Mouse (Mus musculus) C2C12 (cell line): ENCODE measurements around the gene Dhh. TPM values are rescaled to one million over a fixed set of nuclear protein-coding genes. Genes with fewer than 3 reads are reported as not detected.
"Not testable (repeated sequence)": the region's sequence is repeated elsewhere in the genome, so short reads cannot be mapped to it uniquely, and the experiment has no call there.

ENCODE experiments used
- H3K27me3 ChIP-seq: one replicate; pipeline ENCODE4 v1.6.1; 2011; ENCODE audit not compliant: control insufficient read depth, insufficient read depth, insufficient read length
- H3K36me3 ChIP-seq: one replicate; pipeline ENCODE4 v1.6.1; 2011; ENCODE audit not compliant: control insufficient read depth, insufficient read depth
- H3K4me3 ChIP-seq: one replicate; pipeline ENCODE4 v1.5.1; 2011; ENCODE audit warnings: mild to moderate bottlenecking, control low read depth; ENCODE audit not compliant: poor library complexity, insufficient read depth, severe bottlenecking
- H3K79me2 ChIP-seq: one replicate; pipeline ENCODE4 v1.6.1; 2011; ENCODE audit not compliant: control insufficient read depth, insufficient read depth
- H3K79me3 ChIP-seq: one replicate; pipeline ENCODE4 v1.6.1; 2011; ENCODE audit warnings: low read depth, control low read depth
- H3ac ChIP-seq: one replicate; pipeline ENCODE3; 2011; ENCODE audit warnings: low read depth; ENCODE audit not compliant: control insufficient read depth, insufficient read length
- CEBPB ChIP-seq: IDR thresholded peaks from one replicate; pipeline ENCODE4 v1.6.1; 2011; ENCODE audit warnings: low read depth, mild to moderate bottlenecking, control low read depth, moderate library complexity
- CTCF ChIP-seq: IDR thresholded peaks from one replicate; pipeline ENCODE4 v1.5.1; 2011; ENCODE audit not compliant: control insufficient read depth, insufficient read depth, insufficient read length
- FOSL1 ChIP-seq: IDR thresholded peaks from one replicate; pipeline ENCODE4 v1.8.0; 2011; ENCODE audit warnings: mild to moderate bottlenecking, low read length; ENCODE audit not compliant: poor library complexity, insufficient read depth, severe bottlenecking
- MAX ChIP-seq: IDR thresholded peaks from one replicate; pipeline ENCODE4 v1.6.1; 2011; ENCODE audit warnings: mild to moderate bottlenecking, control low read depth
- MYOD1 ChIP-seq: IDR thresholded peaks from one replicate; pipeline ENCODE4 v1.6.1; 2011; ENCODE audit warnings: low read depth; ENCODE audit not compliant: control insufficient read depth, insufficient read length
- MYOG ChIP-seq: IDR thresholded peaks from one replicate; pipeline ENCODE4 v1.6.1; 2011; ENCODE audit not compliant: control insufficient read depth, insufficient read length; ENCODE audit errors: extremely low read depth
- USF1 ChIP-seq: IDR thresholded peaks from one replicate; pipeline ENCODE4 v1.6.1; 2011; ENCODE audit warnings: low read depth, mild to moderate bottlenecking, control low read depth, moderate library complexity
- polyA plus RNA-seq: library from polyadenylated mRNA; unstranded; fragments of >200 nt; fragmentation: generic; extraction: Trizol; gene quantifications from one replicate; pipeline ENCODE4 v1.2.1, GENCODE M21; 2012; ENCODE audit warnings: missing spikeins

The Dhh gene
- polyA plus RNA-seq, 1 experiment, result 0.16 TPM

DNA sequence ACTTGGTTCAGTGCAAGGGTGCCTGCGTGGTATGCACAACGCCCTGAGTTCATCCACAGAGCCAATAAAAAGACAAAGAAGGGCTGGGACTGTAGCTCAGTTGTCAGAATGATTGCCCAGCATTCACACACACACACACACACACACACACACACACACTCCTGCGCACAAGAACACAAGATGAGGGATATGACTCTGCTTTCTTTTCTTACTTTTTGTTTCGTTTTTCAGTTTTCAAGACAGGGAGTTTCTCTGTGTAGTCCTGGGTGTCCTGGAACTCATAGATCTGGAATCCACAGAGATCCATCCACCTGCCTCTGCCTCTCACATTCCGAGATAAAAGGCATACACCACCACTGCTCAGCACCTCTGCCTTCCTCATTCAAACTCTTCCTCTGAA is 29.2 kb upstream of the Dhh start:
- Histone ChIP-seq H3K79me3 (peaks cover 7% of the 10 kb centered on the region), H3K27me3 (no peaks in the 10 kb centered on the region), H3ac (no peak overlapping the region), H3K79me2 (peaks cover 20% of the 10 kb centered on the region), H3K4me3 (no peak overlapping the region), H3K36me3 (peaks cover 11% of the 10 kb centered on the region)
- TF ChIP-seq CEBPB (no peak), CTCF (no peak), FOSL1 (no peak), MAX (no peak), MYOD1 (no peak), MYOG (no peak), USF1 (no peak)

DNA sequence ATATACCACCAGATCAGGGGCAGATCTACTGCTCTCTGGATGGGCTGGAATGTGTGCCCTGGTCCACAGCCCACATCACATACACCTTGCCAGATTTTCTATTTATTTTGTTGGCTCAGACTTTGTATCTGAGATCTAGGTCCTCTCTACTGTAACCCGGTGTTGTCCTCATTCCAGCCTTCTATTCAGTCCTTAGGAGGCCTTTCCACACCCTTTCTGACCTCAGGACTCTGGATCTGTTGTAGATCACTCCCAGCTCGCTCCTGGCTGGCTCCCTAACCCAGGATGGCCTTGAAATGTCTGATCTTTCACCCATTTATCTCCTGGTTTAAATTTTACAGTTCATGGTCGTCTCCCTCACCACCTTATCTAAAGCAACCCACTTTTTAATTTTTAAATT is 26.3 kb upstream of the Dhh start:
- H3ac ChIP-seq, result no peak overlapping the region
- TF ChIP-seq MYOD1 (no peak), USF1 (no peak), MAX (no peak), CTCF (no peak), FOSL1 (no peak), CEBPB (no peak), MYOG (no peak)
- H3K4me3 ChIP-seq, result no peak overlapping the region
- H3K79me2 ChIP-seq, result no peaks in the 10 kb centered on the region
- no peaks in the 10 kb centered on the region for H3K27me3 ChIP-seq
- H3K79me3 ChIP-seq, result no peaks in the 10 kb centered on the region
- H3K36me3 ChIP-seq, result no peaks in the 10 kb centered on the region

GRCm38 (mm10) chr15:98923031-98923537 is 24.7 kb upstream of the Dhh start:
- Histone ChIP-seq H3K36me3 (no peaks in the 10 kb centered on the region), H3ac (no peak overlapping the region), H3K79me2 (no peaks in the 10 kb centered on the region), H3K27me3 (no peaks in the 10 kb centered on the region), H3K79me3 (no peaks in the 10 kb centered on the region), H3K4me3 (no peak overlapping the region)
- TF ChIP-seq CTCF (no peak), USF1 (no peak), MYOD1 (no peak), MAX (no peak), CEBPB (no peak), MYOG (no peak), FOSL1 (no peak)

GRCm38 (mm10) chr15:98922581-98922980 is 24.2 kb upstream of the Dhh start:
- peaks cover 2% of the 10 kb centered on the region for H3K79me2 ChIP-seq
- no peaks in the 10 kb centered on the region for H3K36me3 ChIP-seq
- no peaks in the 10 kb centered on the region for H3K27me3 ChIP-seq
- H3K4me3 ChIP-seq, result no peak overlapping the region
- H3ac ChIP-seq, result no peak overlapping the region
- H3K79me3 ChIP-seq, result no peaks in the 10 kb centered on the region
- TF ChIP-seq MYOG (no peak), USF1 (no peak), MAX (no peak), MYOD1 (no peak), CTCF (no peak), FOSL1 (no peak), CEBPB (no peak)

DNA sequence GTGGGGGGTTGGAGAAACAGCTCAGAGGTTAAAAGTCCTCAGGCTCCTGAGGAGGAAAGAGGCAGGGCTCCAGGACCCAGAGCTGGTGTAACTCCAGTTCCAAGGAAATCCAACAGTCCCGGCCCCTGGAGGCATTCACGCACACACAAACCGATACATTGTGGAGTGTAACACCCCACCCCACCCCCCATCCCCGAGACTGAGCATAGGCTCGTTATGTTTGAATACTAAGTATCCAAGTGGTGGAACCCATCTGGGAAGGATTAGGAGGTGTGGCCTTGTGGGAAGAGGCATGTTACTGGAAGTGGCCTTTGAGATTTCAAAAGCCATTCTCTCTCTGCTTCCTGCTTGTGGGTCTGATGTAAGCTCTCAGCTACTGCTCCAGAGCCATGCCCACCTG is 23.2 kb upstream of the Dhh start:
- no peaks in the 10 kb centered on the region for H3K79me3 ChIP-seq
- H3K36me3 ChIP-seq, result no peaks in the 10 kb centered on the region
- H3K27me3 ChIP-seq, result no peaks in the 10 kb centered on the region
- no peak overlapping the region for H3ac ChIP-seq
- no peak for TF ChIP-seq FOSL1
- TF ChIP-seq MAX, result no peak
- no peak for TF ChIP-seq MYOD1
- TF ChIP-seq USF1, result no peak
- no peak for TF ChIP-seq CTCF
- no peak for TF ChIP-seq CEBPB
- no peak for TF ChIP-seq MYOG
- no peak overlapping the region for H3K4me3 ChIP-seq
- H3K79me2 ChIP-seq, result peaks cover 10% of the 10 kb centered on the region

DNA sequence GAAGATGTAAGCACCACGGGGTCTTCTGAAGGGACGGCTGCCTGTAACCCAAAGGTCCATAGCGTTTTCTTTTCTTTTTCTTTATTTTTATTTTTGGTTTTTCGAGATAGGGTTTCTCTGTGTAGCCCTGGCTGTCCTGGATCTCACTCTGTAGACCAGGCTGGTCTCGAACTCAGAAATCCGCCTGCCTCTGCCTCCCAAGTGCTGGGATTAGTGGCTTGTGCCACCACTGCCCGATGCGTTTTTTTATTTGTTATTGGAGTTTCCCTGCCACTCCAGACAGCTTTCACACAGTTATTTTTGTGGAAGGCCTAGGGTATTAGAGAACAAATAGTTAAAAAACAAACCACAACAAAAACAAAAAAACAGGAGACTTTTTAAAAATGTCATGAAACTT is 20.2 kb upstream of the Dhh start:
- not testable (repeated sequence) for H3K79me3 ChIP-seq, H3K27me3 ChIP-seq, H3K36me3 ChIP-seq
- Histone ChIP-seq H3K79me2 (peaks cover 34% of the 10 kb centered on the region), H3ac (peak overlapping the region; percentile 28), H3K4me3 (peak overlapping the region; percentile 23)
